Mouse (Mus musculus): Measurements from ENCODE around the gene Slc30a7.

DNA sequence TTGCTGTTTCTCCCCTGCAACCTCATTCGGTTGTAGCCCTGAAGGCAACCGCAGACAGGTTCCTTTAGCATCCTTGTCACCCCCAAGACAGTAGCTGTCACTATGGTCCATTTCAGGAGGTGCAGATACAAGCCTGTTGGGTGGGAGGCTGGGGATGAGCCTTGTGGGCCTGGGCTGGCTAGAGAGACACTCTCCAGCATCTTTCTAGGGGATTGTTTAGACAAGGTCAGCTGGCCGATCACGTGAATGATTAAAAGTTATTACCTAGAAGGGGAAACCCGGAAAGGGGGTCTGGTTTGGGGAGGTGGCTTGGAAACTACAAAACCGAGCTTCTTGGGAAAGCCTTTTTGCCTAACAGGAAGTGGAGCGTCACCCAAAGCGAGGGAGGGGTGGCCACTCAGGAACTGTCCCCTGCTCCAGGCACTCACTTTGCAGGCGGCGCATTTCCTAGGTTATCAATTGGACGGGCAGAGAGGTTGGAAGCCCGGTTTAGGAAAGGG is 785 bp upstream of the Slc30a7 start:
- TF ChIP-seq CHD2 (IDR thresholded peaks at IDR 0.05; ENCODE audit: low read length): no peak
- TF ChIP-seq POLR2A (IDR thresholded peaks at IDR 0.05; ENCODE audit: control insufficient read depth in 1 of 2, insufficient read depth in 1 of 2, low read depth in 1 of 2, low read length in 2 of 2, poor library complexity in 1 of 2): peak; percentile 16 to 23; a peak in 2 of 4 replicates
- TF ChIP-seq NRF1 (IDR thresholded peaks at IDR 0.05; ENCODE audit: insufficient read depth, low read depth, low read length, poor library complexity, severe bottlenecking): no peak
- TF ChIP-seq TCF12 (IDR thresholded peaks at IDR 0.05; ENCODE audit: low read depth, low read length): no peak

Measured in MEL (cell line).